Mouse (Mus musculus) cerebellum, adult 2 months (tissue): Measurements from ENCODE around the gene Taar7b.

Source experiments
- CTCF ChIP-seq: fragments of 200-500 bp; IDR thresholded peaks from 2 replicates; pipeline ENCODE4 v1.5.1; 2011; ENCODE audit warnings: low read depth, mild to moderate bottlenecking, control low read depth, low read length, moderate library complexity, borderline replicate concordance; ENCODE audit not compliant: insufficient read depth
- POLR2A ChIP-seq: fragments of 200-500 bp; IDR thresholded peaks from 2 replicates; pipeline ENCODE4 v1.6.1; 2011; ENCODE audit warnings: low read length, control low read depth, borderline replicate concordance; ENCODE audit not compliant: insufficient read depth

GRCm38 (mm10) chr10:24040120-24040869, 40.6 kb downstream of the Taar7b start:
- no peak for TF ChIP-seq CTCF
- no peak for TF ChIP-seq POLR2A
